Comparison of ENCODE assay signal across 14 mouse cellular contexts in genomic region chr1:183120341-183120923, GRCm38 (mm10).
DNase-seq lines count a peak whose midpoint lies in the region; ATAC-seq and TF ChIP-seq lines count a peak whose summit lies in the region.
"Had no signal": no experiment of that assay in that cellular context is flagged by ENCODE, and none has a peak within 500 bp of the region (broad histone marks: within the 10 kb centered on the region; RNA-seq: fewer than 3 reads in every experiment).

No protein-coding gene starts in this region.

- H3K9ac ChIP-seq in intestine, embryonic 14.5 days (ENCODE audit: low read length) = no peak overlapping the region
- H3K9ac ChIP-seq in intestine, postnatal 0 days (ENCODE audit: low read depth, low read length) = no peak overlapping the region
- H3K9ac ChIP-seq in neural tube, embryonic 13.5 days = no peak overlapping the region
- no peak overlapping the region for H3K9ac ChIP-seq in hindbrain, embryonic 14.5 days
- H3K9ac ChIP-seq: embryonic facial prominence, embryonic 15.5 days; liver, embryonic 15.5 days had no signal

- 41% methylated on average over 12 of the region's 12 CpGs for WGBS in intestine, embryonic 14.5 days
- WGBS in intestine, postnatal 0 days = 82% methylated on average over 12 of the region's 12 CpGs
- 66% methylated on average over 12 of the region's 12 CpGs for WGBS in neural tube, embryonic 13.5 days
- WGBS in hindbrain, embryonic 14.5 days = 82% methylated on average over 12 of the region's 12 CpGs

- peak overlapping the region; percentile 38 for H3K4me2 ChIP-seq in intestine, embryonic 14.5 days (ENCODE audit: low read length)
- H3K4me2 ChIP-seq in intestine, postnatal 0 days (replicated peaks; ENCODE audit: low read depth) = no peak overlapping the region
- 0 out of 2 replicates have a peak overlapping the region, but pooled peaks have one; percentile 16 for H3K4me2 ChIP-seq in neural tube, embryonic 13.5 days
- no peak overlapping the region for H3K4me2 ChIP-seq in hindbrain, embryonic 14.5 days (replicated peaks)
- H3K4me2 ChIP-seq: embryonic facial prominence, embryonic 15.5 days; liver, embryonic 15.5 days; midbrain, embryonic 11.5 days had no signal

- ATAC-seq in intestine, embryonic 14.5 days (replicated peaks; ENCODE audit: low FRiP score, low TSS enrichment, low read depth) = no peak
- ATAC-seq in intestine, postnatal 0 days = no peak
- no peak for ATAC-seq in neural tube, embryonic 13.5 days (ENCODE audit: low read depth)
- no peak for ATAC-seq in hindbrain, embryonic 14.5 days (ENCODE audit: low FRiP score)

- H3K4me1 ChIP-seq in intestine, embryonic 14.5 days (replicated peaks; ENCODE audit: control insufficient read depth, insufficient read depth, low read length) = peaks cover 20% of the 10 kb centered on the region
- H3K4me1 ChIP-seq in intestine, postnatal 0 days (replicated peaks; ENCODE audit: control insufficient read depth, insufficient read depth, low read length) = no peaks in the 10 kb centered on the region
- H3K4me1 ChIP-seq in neural tube, embryonic 13.5 days (replicated peaks) = peaks cover 51% of the 10 kb centered on the region
- H3K4me1 ChIP-seq in hindbrain, embryonic 14.5 days (replicated peaks; ENCODE audit: control insufficient read depth, insufficient read depth, low read length) = peaks cover 23% of the 10 kb centered on the region
- H3K4me1 ChIP-seq: liver, embryonic 15.5 days had no signal

- DNase-seq in intestine, embryonic 14.5 days (ENCODE audit: low spot score) = no peak
- DNase-seq in neural tube, embryonic 10.5 days (ENCODE audit: extremely low spot score, low spot score) = no peak
- DNase-seq in heart, postnatal 14 days = peak; percentile 27 to 28
- peak; percentile 40 for DNase-seq in skeletal muscle tissue, adult 2 months (ENCODE audit: low read depth, low spot score)
- no peak for DNase-seq in hindbrain, embryonic 14.5 days (ENCODE audit: low spot score)
- no peak for DNase-seq in cerebellum, adult 18-20 months
- DNase-seq: cerebellum, postnatal 25 days; retina, postnatal 1 day; thymus, postnatal 36 days had no signal

- H3K27me3 ChIP-seq in intestine, embryonic 14.5 days (replicated peaks; ENCODE audit: control insufficient read depth, insufficient read depth, low read length) = no peaks in the 10 kb centered on the region
- no peaks in the 10 kb centered on the region for H3K27me3 ChIP-seq in intestine, postnatal 0 days (replicated peaks; ENCODE audit: control insufficient read depth, insufficient read depth, low read length)
- no peaks in the 10 kb centered on the region for H3K27me3 ChIP-seq in neural tube, embryonic 13.5 days
- no peaks in the 10 kb centered on the region for H3K27me3 ChIP-seq in hindbrain, embryonic 14.5 days (ENCODE audit: control insufficient read depth, insufficient read depth, low read length)
- H3K27me3 ChIP-seq: embryonic facial prominence, embryonic 15.5 days; liver, embryonic 15.5 days had no signal

- H3K4me3 ChIP-seq in intestine, embryonic 14.5 days (ENCODE audit: low read depth, low read length) = no peak overlapping the region
- no peak overlapping the region for H3K4me3 ChIP-seq in intestine, postnatal 0 days (ENCODE audit: low read depth, low read length)
- H3K4me3 ChIP-seq in neural tube, embryonic 13.5 days = no peak overlapping the region
- H3K4me3 ChIP-seq in hindbrain, embryonic 14.5 days (replicated peaks; ENCODE audit: low read length) = no peak overlapping the region
- H3K4me3 ChIP-seq: embryonic facial prominence, embryonic 15.5 days; liver, embryonic 15.5 days had no signal

- peak overlapping the region; percentile 64 for H3K27ac ChIP-seq in intestine, embryonic 14.5 days (ENCODE audit: low read depth)
- H3K27ac ChIP-seq in intestine, postnatal 0 days (ENCODE audit: low read depth, low read length) = no peak overlapping the region
- H3K27ac ChIP-seq in neural tube, embryonic 13.5 days (replicated peaks) = no peak overlapping the region
- H3K27ac ChIP-seq in hindbrain, embryonic 14.5 days = no peak overlapping the region
- H3K27ac ChIP-seq: embryonic facial prominence, embryonic 15.5 days; liver, embryonic 15.5 days had no signal

- TF ChIP-seq CTCF in intestine, postnatal 0 days (IDR thresholded peaks at IDR 0.05; ENCODE audit: low read depth) = no peak

- H3K9me3 ChIP-seq in intestine, embryonic 14.5 days (ENCODE audit: control insufficient read depth, low read length) = no peaks in the 10 kb centered on the region
- no peaks in the 10 kb centered on the region for H3K9me3 ChIP-seq in intestine, postnatal 0 days (ENCODE audit: control insufficient read depth)
- no peaks in the 10 kb centered on the region for H3K9me3 ChIP-seq in neural tube, embryonic 13.5 days
- H3K9me3 ChIP-seq in hindbrain, embryonic 14.5 days (ENCODE audit: control insufficient read depth, low read length) = no peaks in the 10 kb centered on the region
- H3K9me3 ChIP-seq: embryonic facial prominence, embryonic 15.5 days; liver, embryonic 15.5 days had no signal

- intact Hi-C loops in heart, postnatal 14 days (cut with DNase I) = no loop called here

- no peaks in the 10 kb centered on the region for H3K36me3 ChIP-seq in intestine, embryonic 14.5 days (ENCODE audit: control insufficient read depth, insufficient read depth, low read length)
- H3K36me3 ChIP-seq in intestine, postnatal 0 days (ENCODE audit: control insufficient read depth, insufficient read depth) = no peaks in the 10 kb centered on the region
- H3K36me3 ChIP-seq in neural tube, embryonic 13.5 days = no peaks in the 10 kb centered on the region
- H3K36me3 ChIP-seq in hindbrain, embryonic 14.5 days (replicated peaks; ENCODE audit: control insufficient read depth, insufficient read depth) = no peaks in the 10 kb centered on the region
- H3K36me3 ChIP-seq: embryonic facial prominence, embryonic 15.5 days; liver, embryonic 15.5 days had no signal

Comparison
In these comparisons a context has a peak if more than half of its experiments do, and no peak if none do; other contexts are left out.
1. H3K4me2 ChIP-seq: peak in intestine, embryonic 14.5 days (single experiment) and neural tube, embryonic 13.5 days (single experiment); none in intestine, postnatal 0 days (single experiment) and hindbrain, embryonic 14.5 days (single experiment).
2. DNase-seq: peak in heart, postnatal 14 days (2 of 2) and skeletal muscle tissue, adult 2 months (single experiment); none in intestine, embryonic 14.5 days (single experiment), neural tube, embryonic 10.5 days (single experiment), hindbrain, embryonic 14.5 days (single experiment) and cerebellum, adult 18-20 months (0 of 2).